Mouse (Mus musculus) MN1 (cell line): ENCODE results near the gene Sema4g.

ENCODE experiments used
- DNase-seq: peaks from one replicate; pipeline ENCODE4 v3.0.0-alpha.2; 2016; ENCODE audit warnings: low spot score

Sema4g gene

GRCm38 (mm10) chr19:44988831-44989566 is at the start of gene Sema4g:
Gene Sema4g, plus strand, starts transcription at chr19:44989101.
- DNase-seq = peak; percentile 22

GRCm38 (mm10) chr19:44959633-44960032 is 29.3 kb upstream of the Sema4g start:
- no peak for DNase-seq

- DNase-seq = no peak
Measured at GRCm38 (mm10) chr19:44965978-44966377, 22.9 kb upstream of the Sema4g start.

GRCm38 (mm10) chr19:44968329-44968728 is 20.6 kb upstream of the Sema4g start:
- no peak for DNase-seq

GRCm38 (mm10) chr19:44976636-44977035 is 12.3 kb upstream of the Sema4g start:
- no peak for DNase-seq

- no peak for DNase-seq
Measured at GRCm38 (mm10) chr19:44977148-44977547, 11.8 kb upstream of the Sema4g start.

GRCm38 (mm10) chr19:44980787-44981186 is 8.1 kb upstream of the Sema4g start:
- no peak for DNase-seq

- no peak for DNase-seq
Measured at GRCm38 (mm10) chr19:44982477-44983115, 6.3 kb upstream of the Sema4g start.

GRCm38 (mm10) chr19:44983366-44983765 is 5.5 kb upstream of the Sema4g start:
- DNase-seq = no peak

- DNase-seq = no peak
Measured at GRCm38 (mm10) chr19:44984420-44984819, 4.5 kb upstream of the Sema4g start.

- DNase-seq = no peak
Measured at GRCm38 (mm10) chr19:44985159-44985988, 3.5 kb upstream of the Sema4g start.

- no peak for DNase-seq
Measured at GRCm38 (mm10) chr19:44987004-44987403, 1.9 kb upstream of the Sema4g start.

GRCm38 (mm10) chr19:44987851-44988250 is 1.1 kb upstream of the Sema4g start:
- DNase-seq = no peak

- DNase-seq = no peak
Measured at GRCm38 (mm10) chr19:44988321-44988720, 580 bp upstream of the Sema4g start.

- no peak for DNase-seq
Measured at GRCm38 (mm10) chr19:44989567-44990495, 930 bp downstream of the Sema4g start.

GRCm38 (mm10) chr19:44991031-44991430 is 2.1 kb downstream of the Sema4g start:
- DNase-seq = no peak

GRCm38 (mm10) chr19:44992246-44992645 is 3.3 kb downstream of the Sema4g start:
- DNase-seq = no peak

- no peak for DNase-seq
Measured at GRCm38 (mm10) chr19:44992712-44993111, 3.8 kb downstream of the Sema4g start.

GRCm38 (mm10) chr19:44997786-44998185 is 8.9 kb downstream of the Sema4g start:
- DNase-seq = no peak

GRCm38 (mm10) chr19:44999647-45000046 is 10.7 kb downstream of the Sema4g start:
- DNase-seq = no peak

- DNase-seq = no peak
Measured at GRCm38 (mm10) chr19:45002301-45002700, 13.4 kb downstream of the Sema4g start.
